Mouse (Mus musculus): ENCODE measurements around the gene Tfeb. TPM values are rescaled to one million over a fixed set of nuclear protein-coding genes. Genes with fewer than 3 reads are reported as not detected.
A peak's percentile ranks its signal among the peaks of the same experiment; 100 is the strongest.

The Tfeb gene
- polyA plus RNA-seq, 1 experiment from 2014 or later: 2.8 TPM

DNA sequence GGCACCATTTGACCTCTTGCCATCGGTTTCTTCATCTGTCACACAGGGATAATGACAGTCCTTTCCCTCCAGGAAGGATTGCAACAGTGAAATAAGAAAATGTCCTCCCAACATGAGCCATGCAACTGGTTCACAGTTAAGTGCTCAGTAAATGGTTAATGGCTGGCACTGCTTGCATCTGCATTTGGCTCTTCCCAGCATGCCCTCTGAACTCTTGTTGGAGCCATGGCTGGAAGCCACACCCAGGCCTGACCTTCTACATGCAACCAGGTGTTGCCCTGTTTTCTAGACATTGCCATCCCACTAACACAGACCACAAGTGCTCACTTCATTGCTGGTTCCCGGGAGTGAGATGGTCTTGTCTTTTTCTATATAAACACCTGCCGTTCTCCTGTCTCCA is 28.9 kb upstream of the Tfeb start:
- H3K27ac ChIP-seq: no peak overlapping the region
- peaks cover 13% of the 10 kb centered on the region for H3K36me3 ChIP-seq (replicated peaks; ENCODE audit: control insufficient read depth, insufficient read depth)
- H3K4me2 ChIP-seq (replicated peaks): no peak overlapping the region
- no peak for DNase-seq (ENCODE audit: low spot score)
- H3K9ac ChIP-seq: no peak overlapping the region
- WGBS: 88% methylated on average over 3 of the region's 3 CpGs
- H3K4me1 ChIP-seq (replicated peaks; ENCODE audit: control insufficient read depth, insufficient read depth, low read length): no peaks in the 10 kb centered on the region
- no peak overlapping the region for H3K4me3 ChIP-seq (replicated peaks; ENCODE audit: low read length)
- H3K27me3 ChIP-seq (ENCODE audit: control insufficient read depth, insufficient read depth, low read length): no peaks in the 10 kb centered on the region
- ATAC-seq (ENCODE audit: low FRiP score): no peak
- H3K9me3 ChIP-seq (ENCODE audit: control insufficient read depth, low read length): no peaks in the 10 kb centered on the region

GRCm38 (mm10) chr17:47708972-47709371 is 27.9 kb upstream of the Tfeb start:
- no peaks in the 10 kb centered on the region for H3K4me1 ChIP-seq (replicated peaks; ENCODE audit: control insufficient read depth, insufficient read depth, low read length)
- DNase-seq (ENCODE audit: low spot score) (no peak), ATAC-seq (ENCODE audit: low FRiP score) (no peak)
- H3K36me3 ChIP-seq (replicated peaks; ENCODE audit: control insufficient read depth, insufficient read depth): peaks cover 8% of the 10 kb centered on the region
- no peaks in the 10 kb centered on the region for H3K9me3 ChIP-seq (ENCODE audit: control insufficient read depth, low read length)
- no peak overlapping the region for H3K4me3 ChIP-seq (replicated peaks; ENCODE audit: low read length)
- no peak overlapping the region for H3K4me2 ChIP-seq (replicated peaks)
- H3K27ac ChIP-seq: no peak overlapping the region
- no peaks in the 10 kb centered on the region for H3K27me3 ChIP-seq (ENCODE audit: control insufficient read depth, insufficient read depth, low read length)
- no peak overlapping the region for H3K9ac ChIP-seq
- WGBS: 78% methylated on average over 4 of the region's 4 CpGs

DNA sequence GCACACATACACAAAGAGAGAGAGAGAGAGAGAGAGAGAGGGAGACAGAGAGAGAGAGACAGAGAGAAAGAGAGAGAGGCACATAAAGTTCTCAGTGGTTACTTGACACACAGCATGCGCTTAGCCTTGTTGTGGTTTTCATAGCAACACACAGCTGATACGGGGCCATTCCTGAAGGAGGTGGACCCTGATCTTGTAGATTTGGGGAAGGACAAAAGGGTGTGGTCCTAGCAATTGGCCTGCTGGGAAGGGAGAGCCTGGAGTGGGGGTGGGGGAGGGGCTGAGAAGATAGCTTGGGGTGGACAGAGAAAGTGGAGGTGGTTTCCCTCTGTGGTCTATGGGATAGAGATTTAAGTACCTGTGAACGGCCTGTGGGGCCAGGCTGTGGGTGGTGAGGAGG is 26.8 kb upstream of the Tfeb start:
- H3K9me3 ChIP-seq (ENCODE audit: control insufficient read depth, low read length): no peaks in the 10 kb centered on the region
- H3K4me3 ChIP-seq (replicated peaks; ENCODE audit: low read length): no peak overlapping the region
- H3K4me1 ChIP-seq (replicated peaks; ENCODE audit: control insufficient read depth, insufficient read depth, low read length): no peaks in the 10 kb centered on the region
- no peak overlapping the region for H3K27ac ChIP-seq
- H3K36me3 ChIP-seq (replicated peaks; ENCODE audit: control insufficient read depth, insufficient read depth): no peaks in the 10 kb centered on the region
- ATAC-seq (ENCODE audit: low FRiP score) (no peak), DNase-seq (ENCODE audit: low spot score) (no peak)
- H3K9ac ChIP-seq: no peak overlapping the region
- no peaks in the 10 kb centered on the region for H3K27me3 ChIP-seq (ENCODE audit: control insufficient read depth, insufficient read depth, low read length)
- 86% methylated on average over 3 of the region's 3 CpGs for WGBS
- no peak overlapping the region for H3K4me2 ChIP-seq (replicated peaks)

DNA sequence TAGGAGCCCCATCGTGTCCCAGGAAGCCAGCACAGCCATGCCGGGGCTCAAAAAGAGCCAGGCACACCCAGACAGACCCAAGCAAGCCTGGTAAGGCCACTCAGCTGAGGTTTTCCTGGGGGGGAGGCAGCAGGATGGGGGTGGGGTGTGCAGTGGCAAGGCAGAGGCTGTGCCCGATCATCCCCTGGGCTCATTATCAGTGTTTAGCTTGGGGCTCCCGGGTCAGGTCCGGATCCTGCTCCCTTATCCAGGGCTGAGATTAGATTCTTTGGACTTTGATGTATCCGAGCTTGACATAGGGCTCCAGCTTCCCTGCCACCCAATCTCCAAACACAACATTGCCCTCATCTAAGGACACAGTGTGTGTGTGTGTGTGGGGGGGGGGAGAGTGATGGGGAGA is 24.9 kb upstream of the Tfeb start:
- no peaks in the 10 kb centered on the region for H3K4me1 ChIP-seq (replicated peaks; ENCODE audit: control insufficient read depth, insufficient read depth, low read length)
- no peaks in the 10 kb centered on the region for H3K36me3 ChIP-seq (replicated peaks; ENCODE audit: control insufficient read depth, insufficient read depth)
- no peaks in the 10 kb centered on the region for H3K27me3 ChIP-seq (ENCODE audit: control insufficient read depth, insufficient read depth, low read length)
- no peaks in the 10 kb centered on the region for H3K9me3 ChIP-seq (ENCODE audit: control insufficient read depth, low read length)
- H3K9ac ChIP-seq: no peak overlapping the region
- H3K27ac ChIP-seq: no peak overlapping the region
- no peak overlapping the region for H3K4me3 ChIP-seq (replicated peaks; ENCODE audit: low read length)
- 84% methylated on average over 6 of the region's 6 CpGs for WGBS
- DNase-seq (ENCODE audit: low spot score) (no peak), ATAC-seq (ENCODE audit: low FRiP score) (no peak)
- H3K4me2 ChIP-seq (replicated peaks): no peak overlapping the region

- 0 out of 2 replicates have a peak overlapping the region, but pooled peaks have one; percentile 36 for H3K9ac ChIP-seq
Measured at GRCm38 (mm10) chr17:47712889-47713571, 23.8 kb upstream of the Tfeb start.

GRCm38 (mm10) chr17:47715037-47715436 is 21.8 kb upstream of the Tfeb start:
- no peak overlapping the region for H3K9ac ChIP-seq
- no peak for DNase-seq (ENCODE audit: low spot score)
- WGBS: 67% methylated on average over 3 of the region's 3 CpGs

More at GRCm38 (mm10) chr17:47712889-47713571, 23.8 kb upstream of the Tfeb start:
- Histone ChIP-seq H3K9me3 (ENCODE audit: control insufficient read depth, low read length) (no peaks in the 10 kb centered on the region), H3K27ac (no peak overlapping the region), H3K4me1 (replicated peaks; ENCODE audit: control insufficient read depth, insufficient read depth, low read length) (no peaks in the 10 kb centered on the region), H3K4me2 (replicated peaks) (no peak overlapping the region; the same call in 1 of the 2 replicates), H3K4me3 (replicated peaks; ENCODE audit: low read length) (peak overlapping the region; percentile 8; the same call in 1 of the 2 replicates), H3K27me3 (ENCODE audit: control insufficient read depth, insufficient read depth, low read length) (no peaks in the 10 kb centered on the region), H3K36me3 (replicated peaks; ENCODE audit: control insufficient read depth, insufficient read depth) (no peaks in the 10 kb centered on the region)
- ATAC-seq (ENCODE audit: low FRiP score): no peak
- WGBS: 47% methylated on average over 20 of the region's 22 CpGs
- DNase-seq (ENCODE audit: low spot score): no peak

DNA sequence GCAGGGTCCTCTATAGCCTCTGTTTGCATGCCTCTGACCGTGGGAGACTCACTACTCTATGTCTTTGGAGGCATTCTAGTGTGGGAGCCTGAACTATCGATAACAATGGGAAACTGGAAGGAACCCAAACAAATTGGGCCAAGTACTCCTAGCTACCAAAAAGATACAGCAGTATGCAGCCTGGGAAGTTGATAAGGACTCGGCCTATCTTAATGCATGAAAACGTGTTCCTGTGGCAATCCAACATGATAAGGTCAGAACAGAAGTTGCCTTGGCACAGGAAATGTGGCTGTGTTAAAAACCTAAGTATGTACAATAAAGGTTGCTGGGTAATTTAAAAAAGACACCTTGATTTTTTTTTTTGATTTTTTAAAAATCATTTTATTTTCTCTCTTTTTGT is 15.6 kb upstream of the Tfeb start:
- Histone ChIP-seq H3K4me3 (replicated peaks; ENCODE audit: low read length) (no peak overlapping the region), H3K27ac (no peak overlapping the region), H3K4me1 (replicated peaks; ENCODE audit: control insufficient read depth, insufficient read depth, low read length) (no peaks in the 10 kb centered on the region), H3K27me3 (ENCODE audit: control insufficient read depth, insufficient read depth, low read length) (no peaks in the 10 kb centered on the region), H3K9me3 (ENCODE audit: control insufficient read depth, low read length) (no peaks in the 10 kb centered on the region), H3K9ac (no peak overlapping the region), H3K4me2 (replicated peaks) (no peak overlapping the region), H3K36me3 (replicated peaks; ENCODE audit: control insufficient read depth, insufficient read depth) (no peaks in the 10 kb centered on the region)
- 85% methylated on average over 4 of the region's 4 CpGs for WGBS
- ATAC-seq (ENCODE audit: low FRiP score) (no peak), DNase-seq (ENCODE audit: low spot score) (no peak)

More at GRCm38 (mm10) chr17:47715037-47715436, 21.8 kb upstream of the Tfeb start:
- H3K27me3 ChIP-seq (ENCODE audit: control insufficient read depth, insufficient read depth, low read length): no peaks in the 10 kb centered on the region
- ATAC-seq (ENCODE audit: low FRiP score): no peak
- no peaks in the 10 kb centered on the region for H3K36me3 ChIP-seq (replicated peaks; ENCODE audit: control insufficient read depth, insufficient read depth)
- no peaks in the 10 kb centered on the region for H3K4me1 ChIP-seq (replicated peaks; ENCODE audit: control insufficient read depth, insufficient read depth, low read length)
- no peaks in the 10 kb centered on the region for H3K9me3 ChIP-seq (ENCODE audit: control insufficient read depth, low read length)
- H3K4me3 ChIP-seq (replicated peaks; ENCODE audit: low read length): no peak overlapping the region
- H3K27ac ChIP-seq: no peak overlapping the region
- H3K4me2 ChIP-seq (replicated peaks): no peak overlapping the region

DNA sequence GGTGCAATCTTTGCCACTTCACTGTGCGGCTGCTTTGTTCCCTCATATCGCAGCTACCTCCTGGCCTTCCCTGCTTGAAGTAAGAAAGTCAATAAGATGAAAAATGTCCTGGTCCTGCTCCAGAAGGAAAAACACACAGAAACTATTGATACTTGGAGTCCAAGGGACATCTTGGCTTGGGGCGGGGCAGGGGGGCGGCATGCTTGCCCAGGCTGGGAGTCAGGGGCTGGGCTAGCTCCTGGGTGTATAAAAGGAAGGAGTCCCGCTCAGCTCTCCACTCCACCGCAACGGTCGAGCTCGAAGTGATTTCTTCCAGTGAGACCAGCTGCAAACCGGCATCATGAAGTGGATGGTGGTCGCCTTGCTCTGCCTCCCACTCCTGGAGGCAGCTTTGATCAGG is 10.3 kb upstream of the Tfeb start, which contains the start of gene Pgc:
TSS of gene Pgc (plus strand) at position 277 of the 400 bp plus-strand sequence.
- WGBS: 80% methylated on average over 11 of the region's 11 CpGs
- Histone ChIP-seq H3K27ac (no peak within 1 kb of the TSS), H3K27me3 (ENCODE audit: control insufficient read depth, insufficient read depth, low read length) (no peaks in the 10 kb centered on the region), H3K9me3 (ENCODE audit: control insufficient read depth, low read length) (no peaks in the 10 kb centered on the region), H3K9ac (no peak within 1 kb of the TSS), H3K4me2 (replicated peaks) (no peak within 1 kb of the TSS), H3K36me3 (replicated peaks; ENCODE audit: control insufficient read depth, insufficient read depth) (no peaks in the 10 kb centered on the region), H3K4me1 (replicated peaks; ENCODE audit: control insufficient read depth, insufficient read depth, low read length) (no peaks in the 10 kb centered on the region), H3K4me3 (replicated peaks; ENCODE audit: low read length) (no peak within 1 kb of the TSS)
- DNase-seq (ENCODE audit: low spot score) (no peak), ATAC-seq (ENCODE audit: low FRiP score) (no peak)

DNA sequence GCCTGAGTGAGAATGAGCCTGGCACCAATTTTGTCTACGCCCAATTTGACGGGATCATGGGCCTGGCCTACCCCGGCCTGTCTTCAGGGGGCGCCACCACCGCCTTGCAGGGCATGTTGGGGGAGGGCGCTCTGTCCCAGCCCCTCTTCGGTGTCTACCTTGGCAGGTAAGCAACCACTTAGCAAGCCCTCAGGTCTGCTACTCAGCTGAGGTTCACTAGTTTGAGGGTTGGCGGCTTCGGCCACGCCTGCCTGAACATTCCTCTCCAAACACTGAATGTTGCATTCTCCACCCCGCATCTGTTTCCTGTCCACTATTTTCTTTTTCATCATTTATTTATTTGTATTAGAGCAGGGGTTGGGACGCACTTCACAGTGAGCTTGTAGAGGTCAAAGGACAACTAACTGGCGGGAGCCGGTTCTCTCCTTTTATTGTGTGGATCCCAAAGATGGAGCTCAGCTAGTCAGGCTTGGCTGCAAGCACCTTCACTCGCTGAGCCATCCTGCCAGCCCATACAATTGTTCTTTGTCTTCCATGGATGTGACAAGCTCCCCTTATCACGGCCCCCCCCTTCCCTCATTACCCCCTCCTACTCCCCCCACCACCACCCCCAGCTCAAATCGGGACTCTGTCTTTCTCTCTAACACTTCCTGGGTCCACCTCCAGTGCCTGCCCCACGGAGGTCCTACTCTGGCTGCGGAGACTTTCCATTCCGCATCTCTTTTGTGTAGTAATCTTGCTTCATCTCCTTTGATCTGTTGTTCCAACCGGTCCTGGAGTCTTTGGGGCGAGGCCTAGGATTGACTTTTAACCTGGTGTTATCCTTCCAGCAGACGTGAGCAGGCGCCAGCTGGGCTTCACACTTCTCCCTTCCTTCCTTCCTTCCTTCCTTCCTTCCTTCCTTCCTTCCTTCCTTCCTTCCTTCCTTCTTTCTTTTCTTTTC is 5.9 kb upstream of the Tfeb start:
- Histone ChIP-seq H3K4me2 (replicated peaks) (no peak overlapping the region), H3K9me3 (ENCODE audit: control insufficient read depth, low read length) (no peaks in the 10 kb centered on the region)
- 51% methylated on average over 24 of the region's 24 CpGs for whole genome bisulfite sequencing

More for the DNA sequence above, 5.9 kb upstream of the Tfeb start:
- Histone ChIP-seq H3K9ac (no peak overlapping the region), H3K4me3 (replicated peaks; ENCODE audit: low read length) (no peak overlapping the region), H3K27ac (no peak overlapping the region), H3K27me3 (ENCODE audit: control insufficient read depth, insufficient read depth, low read length) (no peaks in the 10 kb centered on the region), H3K4me1 (replicated peaks; ENCODE audit: control insufficient read depth, insufficient read depth, low read length) (no peaks in the 10 kb centered on the region), H3K36me3 (replicated peaks; ENCODE audit: control insufficient read depth, insufficient read depth) (no peaks in the 10 kb centered on the region)
- DNase-seq (ENCODE audit: low spot score): no peak
- ATAC-seq (ENCODE audit: low FRiP score): no peak
